Mouse (Mus musculus): Measurements from ENCODE around the gene Pakap.

The Pakap gene

GRCm38 (mm10) chr4:57772851-57773510 is 205.0 kb downstream of the Pakap start:
- no peak for DNase-seq

GRCm38 (mm10) chr4:57774517-57774916 is 206.5 kb downstream of the Pakap start:
- DNase-seq, result no peak

- DNase-seq, result no peak
Observed at GRCm38 (mm10) chr4:57775582-57775981, 207.6 kb downstream of the Pakap start.

GRCm38 (mm10) chr4:57780403-57780802 is 212.4 kb downstream of the Pakap start:
- DNase-seq, result no peak

- DNase-seq, result no peak
Observed at GRCm38 (mm10) chr4:57780833-57781641, 213.1 kb downstream of the Pakap start.

GRCm38 (mm10) chr4:57781994-57782393 is 214.0 kb downstream of the Pakap start:
- DNase-seq, result peak; percentile 83 to 87

- DNase-seq, result no peak
Observed at GRCm38 (mm10) chr4:57782549-57783390, 214.8 kb downstream of the Pakap start.

- DNase-seq, result no peak
Observed at GRCm38 (mm10) chr4:57783391-57783770, 215.4 kb downstream of the Pakap start.

GRCm38 (mm10) chr4:57783853-57784600 is 216.0 kb downstream of the Pakap start:
- peak; percentile 71 to 77 for DNase-seq

GRCm38 (mm10) chr4:57788709-57789108 is 220.7 kb downstream of the Pakap start:
- DNase-seq, result no peak

- DNase-seq, result no peak
Observed at GRCm38 (mm10) chr4:57789118-57789517, 221.1 kb downstream of the Pakap start.

GRCm38 (mm10) chr4:57793989-57794388 is 226.0 kb downstream of the Pakap start:
- DNase-seq, result no peak

GRCm38 (mm10) chr4:57794547-57794946 is 226.6 kb downstream of the Pakap start:
- no peak for DNase-seq

- no peak for DNase-seq
Observed at GRCm38 (mm10) chr4:57797548-57798285, 229.7 kb downstream of the Pakap start.

GRCm38 (mm10) chr4:57798286-57799018 is 230.5 kb downstream of the Pakap start:
- DNase-seq, result peak; percentile 44 to 62

GRCm38 (mm10) chr4:57799297-57799696 is 231.3 kb downstream of the Pakap start:
- no peak for DNase-seq

GRCm38 (mm10) chr4:57801239-57801638 is 233.3 kb downstream of the Pakap start:
- DNase-seq, result no peak

- no peak for DNase-seq
Observed at GRCm38 (mm10) chr4:57801986-57802385, 234.0 kb downstream of the Pakap start.

- peak in 1 of 2 experiments; percentile 38 for DNase-seq
Observed at GRCm38 (mm10) chr4:57802411-57802810, 234.4 kb downstream of the Pakap start.

- peak; percentile 35 to 51 for DNase-seq
Observed at GRCm38 (mm10) chr4:57804902-57805301, 236.9 kb downstream of the Pakap start.

- DNase-seq, result peak in 1 of 2 experiments; percentile 39
Observed at GRCm38 (mm10) chr4:57809449-57809848, 241.5 kb downstream of the Pakap start.

All from lung, adult 18-20 months (tissue).